Mouse (Mus musculus): ENCODE measurements around the gene Pbxip1.

Gene Pbxip1

DNA sequence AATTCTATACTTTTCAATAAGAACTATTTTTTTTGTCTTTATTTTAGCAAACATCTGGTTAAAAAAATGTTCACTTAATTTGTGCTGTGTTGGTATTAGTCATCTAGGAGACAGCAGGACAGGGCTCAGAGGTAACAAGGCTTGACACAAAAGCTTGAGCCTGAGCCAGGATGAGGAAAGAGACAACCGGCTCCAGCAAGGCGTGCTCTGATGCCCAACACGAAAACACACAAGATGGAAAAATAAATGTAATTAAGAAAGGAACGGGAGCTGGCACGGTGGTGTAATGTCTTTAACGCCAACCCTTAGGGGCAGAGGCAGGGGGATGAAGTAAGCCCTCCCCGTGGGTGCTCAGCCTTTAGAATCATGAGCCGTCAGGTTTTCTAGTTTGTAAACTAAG lies 49.6 kb downstream of the Pbxip1 start:
- DNase-seq (ENCODE audit: low spot score in 2 of 2) = no peak

- DNase-seq (ENCODE audit: low spot score in 2 of 2) = no peak
These were observed 50.6 kb downstream of the Pbxip1 start for GRCm38 (mm10) chr3:89486916-89487702.

DNA sequence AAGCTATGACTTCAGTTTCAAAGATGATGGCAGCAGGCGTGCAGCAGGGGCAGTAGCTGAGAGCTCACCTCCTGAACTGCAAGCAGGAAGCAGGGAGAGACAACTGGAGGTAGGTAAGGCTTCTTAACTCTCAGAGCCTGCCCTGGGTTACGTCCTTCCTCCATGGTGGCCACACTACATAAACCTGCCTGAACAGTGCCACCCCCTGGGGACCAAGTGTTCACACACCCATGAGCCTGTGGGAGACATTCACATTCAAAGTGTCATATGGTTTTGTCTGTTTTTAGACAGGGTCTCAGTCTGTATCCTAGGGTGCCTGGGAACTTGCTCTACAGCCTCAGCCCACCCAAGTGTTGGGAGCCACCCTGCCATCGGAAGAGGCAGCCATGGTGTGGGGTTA lies 54.3 kb downstream of the Pbxip1 start:
- DNase-seq (ENCODE audit: low spot score in 2 of 2) = no peak

- no peak for DNase-seq (ENCODE audit: low spot score in 2 of 2)
These were observed 55.1 kb downstream of the Pbxip1 start for GRCm38 (mm10) chr3:89491559-89491958.

DNA sequence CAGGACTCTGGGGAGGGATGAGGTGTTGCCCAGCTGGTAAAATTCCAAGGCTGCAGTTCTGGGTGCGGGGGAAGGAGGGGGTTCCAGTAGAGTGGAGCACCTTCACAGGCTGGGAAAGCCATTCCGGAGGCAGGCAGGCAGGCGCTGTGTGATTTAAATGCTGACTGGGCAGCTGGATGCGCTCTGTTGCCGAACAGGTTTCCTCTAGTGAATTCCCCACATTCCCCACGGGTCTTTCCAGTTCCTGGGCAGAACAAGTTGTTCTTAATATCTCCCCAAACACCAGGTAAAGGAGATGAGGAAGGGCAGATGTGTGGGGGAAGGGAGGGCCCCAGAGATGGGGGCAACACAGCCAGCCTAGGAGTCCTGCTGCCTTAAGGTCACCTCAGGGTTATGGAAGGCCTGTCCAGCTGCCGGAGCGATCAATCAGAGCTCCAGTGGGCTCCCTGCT lies 56.2 kb downstream of the Pbxip1 start:
- no peak for DNase-seq (ENCODE audit: low spot score in 2 of 2)

DNA sequence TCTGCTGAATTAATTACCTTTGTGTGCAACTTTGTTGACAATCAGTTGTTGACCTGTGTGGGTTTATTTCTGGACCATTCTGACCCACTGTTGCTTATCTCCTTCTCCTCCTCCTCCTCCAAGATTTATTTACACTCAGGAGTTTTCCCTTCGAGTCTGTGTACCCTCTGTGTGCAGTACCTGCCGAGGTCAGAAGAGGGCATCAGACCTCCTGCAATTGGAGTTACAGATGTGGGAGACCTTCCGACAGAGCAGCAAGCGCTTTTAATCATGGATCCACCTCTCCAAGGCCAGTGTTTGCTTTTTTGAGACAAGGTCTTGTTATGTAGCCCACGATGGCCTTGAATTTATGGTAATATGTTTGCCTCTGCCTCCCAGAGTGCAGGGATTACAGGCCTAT lies 58.1 kb downstream of the Pbxip1 start:
- DNase-seq (ENCODE audit: low spot score in 2 of 2) = no peak

- DNase-seq (ENCODE audit: low spot score in 2 of 2) = no peak
These were observed 59.9 kb downstream of the Pbxip1 start for GRCm38 (mm10) chr3:89496366-89496765.

DNA sequence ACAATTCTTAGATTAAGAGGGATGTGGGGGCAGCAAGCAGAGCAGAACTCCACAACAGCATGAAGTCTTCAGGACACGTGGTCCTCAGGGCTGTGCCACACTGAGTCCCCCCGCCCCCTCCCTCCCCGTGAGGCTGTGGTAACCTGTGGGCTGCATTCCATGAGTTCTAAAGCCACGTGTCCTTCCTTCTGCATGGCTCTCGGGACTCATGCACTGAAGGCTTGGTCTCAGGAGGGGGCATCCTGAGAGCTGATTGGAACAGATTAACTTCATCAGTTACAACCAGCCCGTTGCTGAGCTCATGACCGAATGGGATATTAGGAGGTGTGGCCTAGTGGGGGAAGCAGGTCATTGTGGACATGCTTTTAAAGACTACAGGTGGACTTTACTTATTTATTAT lies 63.2 kb downstream of the Pbxip1 start:
- no peak for DNase-seq (ENCODE audit: low spot score in 2 of 2)
